Mouse (Mus musculus): ENCODE measurements around the gene Cyb5d2. TPM values are rescaled to one million over a fixed set of nuclear protein-coding genes. Genes with fewer than 3 reads are reported as not detected.
A peak's percentile ranks its signal among the peaks of the same experiment; 100 is the strongest.

The Cyb5d2 gene
- total RNA-seq, 1 experiment: 5.8 TPM

DNA sequence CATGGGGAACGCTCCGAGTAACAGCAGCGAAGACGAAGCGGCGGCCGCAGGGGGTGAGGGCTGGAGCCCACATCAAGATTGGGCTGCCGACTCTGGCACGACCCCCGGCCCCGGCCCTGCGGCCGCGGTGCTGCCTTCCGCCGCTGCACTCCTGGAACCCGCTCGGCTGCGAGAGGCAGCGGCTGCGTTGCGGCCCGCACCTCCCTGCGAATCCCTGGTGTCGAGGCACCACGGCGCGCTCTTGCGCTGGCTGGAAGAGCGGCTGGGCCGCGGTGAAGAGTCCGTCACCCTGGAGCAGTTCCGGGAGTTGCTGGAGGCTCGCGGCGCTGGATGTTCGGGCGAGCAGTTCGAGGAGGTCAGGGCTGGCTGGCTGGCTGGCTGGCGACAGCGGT is 350 bp upstream of the Cyb5d2 start:
- H3K4me1 ChIP-seq (ENCODE audit: control insufficient read depth in 2 of 2, insufficient read depth in 2 of 2, low read length in 2 of 2, poor library complexity in 1 of 2): peaks cover 0 to 4% of the 10 kb centered on the region in 2 experiments; a peak in 2 of 4 replicates
- H3K27ac ChIP-seq (ENCODE audit: insufficient read depth, low read depth, low read length, poor library complexity, severe bottlenecking): no peak overlapping the region
- in situ Hi-C loops (cut with MboI; ENCODE audit: low sequenced_read_pairs in 2 of 2, unreplicated experiment in 2 of 2): no loop called here
- peak overlapping the region; percentile 81 to 87 for H3K4me3 ChIP-seq (ENCODE audit: insufficient read depth in 1 of 2, low read depth in 1 of 2, low read length in 2 of 2, poor library complexity in 1 of 2, severe bottlenecking in 1 of 2)
- DNase-seq (ENCODE audit: low read depth, low spot score): no peak
- H3K9me3 ChIP-seq (ENCODE audit: control insufficient read depth, insufficient read depth, low read depth, low read length): no peaks in the 10 kb centered on the region
- TF ChIP-seq CHD2 (IDR thresholded peaks at IDR 0.05; ENCODE audit: low read depth, low read length) (no peak), HCFC1 (IDR thresholded peaks at IDR 0.05; ENCODE audit: borderline replicate concordance, insufficient read depth, low read length) (no peak), MAFK (IDR thresholded peaks at IDR 0.05; ENCODE audit: insufficient read depth, low read depth, low read length) (no peak), ZC3H11A (IDR thresholded peaks at IDR 0.05; ENCODE audit: borderline replicate concordance, low read depth, low read length) (no peak), ZNF384 (IDR thresholded peaks at IDR 0.05; ENCODE audit: low read depth, low read length) (no peak)
- peak overlapping the region; percentile 79 for H3K9ac ChIP-seq (ENCODE audit: insufficient read depth, low read depth, low read length, poor library complexity, severe bottlenecking)
- no peaks in the 10 kb centered on the region for H3K36me3 ChIP-seq (ENCODE audit: control insufficient read depth, insufficient read depth, low read length, poor library complexity, severe bottlenecking)

DNA sequence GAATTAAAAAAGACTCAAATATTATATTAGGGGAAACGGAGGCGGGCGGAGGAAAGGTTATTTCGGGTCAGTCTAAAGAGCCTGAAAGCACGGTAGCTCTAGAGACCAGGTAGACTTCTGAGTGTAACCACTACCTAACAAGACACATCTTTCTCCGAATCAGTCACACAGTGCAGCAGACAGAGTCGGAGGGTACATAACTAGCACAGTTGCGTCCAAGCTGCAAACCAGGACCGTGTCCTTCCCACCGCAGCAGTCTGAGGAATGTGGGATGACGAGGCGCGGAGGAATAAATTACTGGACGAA is 840 bp downstream of the Cyb5d2 start:
- TF ChIP-seq ZC3H11A (IDR thresholded peaks at IDR 0.05; ENCODE audit: borderline replicate concordance, low read depth, low read length): no peak
- TF ChIP-seq HCFC1 (IDR thresholded peaks at IDR 0.05; ENCODE audit: borderline replicate concordance, insufficient read depth, low read length): no peak
- TF ChIP-seq CHD2 (IDR thresholded peaks at IDR 0.05; ENCODE audit: low read depth, low read length): no peak
- no peak for TF ChIP-seq ZNF384 (IDR thresholded peaks at IDR 0.05; ENCODE audit: low read depth, low read length)
- no peak for TF ChIP-seq MAFK (IDR thresholded peaks at IDR 0.05; ENCODE audit: insufficient read depth, low read depth, low read length)

DNA sequence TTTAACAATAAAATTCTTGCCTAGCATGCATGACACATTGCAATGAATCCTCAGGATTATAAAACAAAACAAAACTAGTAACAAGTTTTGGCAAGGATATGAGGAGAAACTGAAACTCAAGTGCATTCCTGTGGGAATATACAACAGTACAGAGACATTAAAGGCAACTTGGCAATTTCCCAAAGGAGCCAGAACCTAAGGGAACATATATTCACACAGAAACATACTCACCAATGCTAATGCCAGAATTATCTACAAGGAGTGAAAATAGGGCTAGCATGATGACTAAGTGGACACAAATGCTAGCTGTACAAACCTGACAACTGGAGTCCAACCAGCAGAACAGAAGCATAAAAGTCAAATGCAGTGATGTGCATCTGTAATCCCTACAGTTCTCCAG is 3.9 kb downstream of the Cyb5d2 start:
- DNase-seq (ENCODE audit: low read depth, low spot score): no peak
- H3K9me3 ChIP-seq (ENCODE audit: control insufficient read depth, insufficient read depth, low read depth, low read length): no peaks in the 10 kb centered on the region
- H3K4me3 ChIP-seq (ENCODE audit: insufficient read depth in 1 of 2, low read depth in 1 of 2, low read length in 2 of 2, poor library complexity in 1 of 2, severe bottlenecking in 1 of 2): no peak overlapping the region
- no peak overlapping the region for H3K27ac ChIP-seq (ENCODE audit: insufficient read depth, low read depth, low read length, poor library complexity, severe bottlenecking)
- peaks cover 0 to 4% of the 10 kb centered on the region in 2 experiments; a peak in 2 of 4 replicates for H3K4me1 ChIP-seq (ENCODE audit: control insufficient read depth in 2 of 2, insufficient read depth in 2 of 2, low read length in 2 of 2, poor library complexity in 1 of 2)
- H3K9ac ChIP-seq (ENCODE audit: insufficient read depth, low read depth, low read length, poor library complexity, severe bottlenecking): no peak overlapping the region
- TF ChIP-seq ZNF384 (IDR thresholded peaks at IDR 0.05; ENCODE audit: low read depth, low read length): no peak
- no peak for TF ChIP-seq MAFK (IDR thresholded peaks at IDR 0.05; ENCODE audit: insufficient read depth, low read depth, low read length)
- TF ChIP-seq CHD2 (IDR thresholded peaks at IDR 0.05; ENCODE audit: low read depth, low read length): no peak
- TF ChIP-seq HCFC1 (IDR thresholded peaks at IDR 0.05; ENCODE audit: borderline replicate concordance, insufficient read depth, low read length): no peak
- TF ChIP-seq ZC3H11A (IDR thresholded peaks at IDR 0.05; ENCODE audit: borderline replicate concordance, low read depth, low read length): no peak
- in situ Hi-C loops (cut with MboI; ENCODE audit: low sequenced_read_pairs in 2 of 2, unreplicated experiment in 2 of 2): no loop called here
- no peaks in the 10 kb centered on the region for H3K36me3 ChIP-seq (ENCODE audit: control insufficient read depth, insufficient read depth, low read length, poor library complexity, severe bottlenecking)

More for the DNA sequence above, 840 bp downstream of the Cyb5d2 start:
- Histone ChIP-seq H3K36me3 (ENCODE audit: control insufficient read depth, insufficient read depth, low read length, poor library complexity, severe bottlenecking) (no peaks in the 10 kb centered on the region), H3K4me1 (ENCODE audit: control insufficient read depth in 2 of 2, insufficient read depth in 2 of 2, low read length in 2 of 2, poor library complexity in 1 of 2) (peaks cover 0 to 4% of the 10 kb centered on the region in 2 experiments; a peak in 2 of 4 replicates), H3K4me3 (ENCODE audit: insufficient read depth in 1 of 2, low read depth in 1 of 2, low read length in 2 of 2, poor library complexity in 1 of 2, severe bottlenecking in 1 of 2) (peak overlapping the region; percentile 81 to 87), H3K27ac (ENCODE audit: insufficient read depth, low read depth, low read length, poor library complexity, severe bottlenecking) (no peak overlapping the region), H3K9me3 (ENCODE audit: control insufficient read depth, insufficient read depth, low read depth, low read length) (no peaks in the 10 kb centered on the region), H3K9ac (ENCODE audit: insufficient read depth, low read depth, low read length, poor library complexity, severe bottlenecking) (peak overlapping the region; percentile 92)
- in situ Hi-C loops (cut with MboI; ENCODE audit: low sequenced_read_pairs in 2 of 2, unreplicated experiment in 2 of 2): no loop called here
- no peak for DNase-seq (ENCODE audit: low read depth, low spot score)

DNA sequence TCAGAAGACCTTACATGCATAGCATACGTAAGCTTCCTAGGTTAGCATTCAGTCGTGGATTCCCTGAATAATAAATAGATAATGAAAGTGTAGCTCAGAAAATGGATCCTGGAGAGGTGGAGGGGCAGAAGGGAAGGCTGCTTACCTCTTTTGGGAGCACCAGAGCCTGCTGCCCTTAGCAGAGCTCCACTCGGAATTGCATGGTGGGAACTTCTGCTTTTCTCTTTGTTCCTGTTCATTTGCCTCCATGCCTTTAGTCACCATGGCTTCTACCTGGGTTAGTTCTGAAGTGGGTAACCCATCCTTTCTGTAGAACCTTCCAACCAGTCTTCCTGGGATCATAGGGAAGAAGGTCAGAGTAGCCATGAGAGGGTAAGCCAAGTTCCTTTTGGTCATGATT is 13.4 kb downstream of the Cyb5d2 start:
- no peaks in the 10 kb centered on the region for H3K36me3 ChIP-seq (ENCODE audit: control insufficient read depth, insufficient read depth, low read length, poor library complexity, severe bottlenecking)
- no peak overlapping the region for H3K9ac ChIP-seq (ENCODE audit: insufficient read depth, low read depth, low read length, poor library complexity, severe bottlenecking)
- no peak overlapping the region for H3K27ac ChIP-seq (ENCODE audit: insufficient read depth, low read depth, low read length, poor library complexity, severe bottlenecking)
- no peaks in the 10 kb centered on the region for H3K9me3 ChIP-seq (ENCODE audit: control insufficient read depth, insufficient read depth, low read depth, low read length)
- in situ Hi-C loops (cut with MboI; ENCODE audit: low sequenced_read_pairs in 2 of 2, unreplicated experiment in 2 of 2): no loop called here
- no peaks in the 10 kb centered on the region for H3K4me1 ChIP-seq (ENCODE audit: control insufficient read depth in 2 of 2, insufficient read depth in 2 of 2, low read length in 2 of 2, poor library complexity in 1 of 2)
- TF ChIP-seq ZC3H11A (IDR thresholded peaks at IDR 0.05; ENCODE audit: borderline replicate concordance, low read depth, low read length): no peak
- TF ChIP-seq MAFK (IDR thresholded peaks at IDR 0.05; ENCODE audit: insufficient read depth, low read depth, low read length): no peak
- TF ChIP-seq ZNF384 (IDR thresholded peaks at IDR 0.05; ENCODE audit: low read depth, low read length): no peak
- TF ChIP-seq HCFC1 (IDR thresholded peaks at IDR 0.05; ENCODE audit: borderline replicate concordance, insufficient read depth, low read length): no peak
- TF ChIP-seq CHD2 (IDR thresholded peaks at IDR 0.05; ENCODE audit: low read depth, low read length): no peak
- H3K4me3 ChIP-seq (ENCODE audit: insufficient read depth in 1 of 2, low read depth in 1 of 2, low read length in 2 of 2, poor library complexity in 1 of 2, severe bottlenecking in 1 of 2): no peak overlapping the region
- DNase-seq (ENCODE audit: low read depth, low spot score): no peak

DNA sequence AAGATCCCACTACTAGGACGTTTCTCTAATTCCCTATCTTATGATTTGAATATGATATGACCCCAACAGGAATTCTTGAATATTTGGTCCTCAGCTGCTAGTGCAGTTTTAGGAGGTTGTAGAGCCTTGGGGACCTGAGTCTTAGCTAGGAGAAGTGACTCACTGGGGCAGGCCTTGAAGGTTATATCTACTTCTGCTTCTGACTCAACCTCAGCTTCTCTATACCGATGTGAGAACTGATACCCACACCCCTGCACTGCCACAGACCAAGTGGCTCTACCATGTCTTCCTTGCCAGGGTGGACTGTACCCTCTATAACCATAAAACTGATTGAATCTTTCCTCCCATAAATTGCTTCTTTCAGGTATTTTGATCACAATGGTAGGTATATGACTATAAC is 13.8 kb downstream of the Cyb5d2 start:
- no peaks in the 10 kb centered on the region for H3K4me1 ChIP-seq (ENCODE audit: control insufficient read depth in 2 of 2, insufficient read depth in 2 of 2, low read length in 2 of 2, poor library complexity in 1 of 2)
- no peaks in the 10 kb centered on the region for H3K36me3 ChIP-seq (ENCODE audit: control insufficient read depth, insufficient read depth, low read length, poor library complexity, severe bottlenecking)
- H3K9ac ChIP-seq (ENCODE audit: insufficient read depth, low read depth, low read length, poor library complexity, severe bottlenecking): no peak overlapping the region
- H3K9me3 ChIP-seq (ENCODE audit: control insufficient read depth, insufficient read depth, low read depth, low read length): no peaks in the 10 kb centered on the region
- in situ Hi-C loops (cut with MboI; ENCODE audit: low sequenced_read_pairs in 2 of 2, unreplicated experiment in 2 of 2): no loop called here
- DNase-seq (ENCODE audit: low read depth, low spot score): no peak
- no peak overlapping the region for H3K4me3 ChIP-seq (ENCODE audit: insufficient read depth in 1 of 2, low read depth in 1 of 2, low read length in 2 of 2, poor library complexity in 1 of 2, severe bottlenecking in 1 of 2)
- H3K27ac ChIP-seq (ENCODE audit: insufficient read depth, low read depth, low read length, poor library complexity, severe bottlenecking): no peak overlapping the region
- TF ChIP-seq CHD2 (IDR thresholded peaks at IDR 0.05; ENCODE audit: low read depth, low read length) (no peak), ZC3H11A (IDR thresholded peaks at IDR 0.05; ENCODE audit: borderline replicate concordance, low read depth, low read length) (no peak), ZNF384 (IDR thresholded peaks at IDR 0.05; ENCODE audit: low read depth, low read length) (no peak), MAFK (IDR thresholded peaks at IDR 0.05; ENCODE audit: insufficient read depth, low read depth, low read length) (no peak), HCFC1 (IDR thresholded peaks at IDR 0.05; ENCODE audit: borderline replicate concordance, insufficient read depth, low read length) (no peak)

Measured in ES-E14 (cell line).